Mouse (Mus musculus): ENCODE results near the gene Sun2. TPM values are rescaled to one million over a fixed set of nuclear protein-coding genes. Genes with fewer than 3 reads are reported as not detected.

Sun2 gene
- polyA plus RNA-seq, 2 experiments = 1.6 to 7.0 TPM

- Histone ChIP-seq H3K27me3 (ENCODE audit: control insufficient read depth, insufficient read depth, low read length) (no peaks in the 10 kb centered on the region), H3K27ac (no peak overlapping the region), H3K36me3 (replicated peaks; ENCODE audit: control insufficient read depth, insufficient read depth, low read depth) (peaks cover 3% of the 10 kb centered on the region; the same call in 1 of the 2 replicates), H3K4me3 (ENCODE audit: insufficient read depth in 1 of 2, low read depth in 2 of 2, low read length in 2 of 2) (no peak overlapping the region; a peak in 1 of 4 replicates), H3K9me3 (ENCODE audit: control insufficient read depth, low read length) (no peaks in the 10 kb centered on the region), H3K9ac (replicated peaks) (no peak overlapping the region), H3K4me2 (ENCODE audit: low read depth) (peak overlapping the region; percentile 98; the same call in 1 of the 2 replicates), H3K4me1 (replicated peaks; ENCODE audit: control insufficient read depth in 2 of 2, insufficient read depth in 2 of 2, low read length in 1 of 2) (peaks cover 15 to 16% of the 10 kb centered on the region in 2 experiments)
- ATAC-seq (ENCODE audit: insufficient read depth) = no peak
- 18% methylated on average over 3 of the region's 3 CpGs for WGBS (ENCODE audit: insufficient replicate concordance)
- peak in 1 of 3 experiments; percentile 37 for DNase-seq (ENCODE audit: low read depth in 3 of 3, low spot score in 3 of 3)
- TF ChIP-seq CTCF (IDR thresholded peaks at IDR 0.05; ENCODE audit: low read depth) (no peak), EP300 (IDR thresholded peaks at IDR 0.05; ENCODE audit: low read depth) (no peak)
Measured at GRCm38 (mm10) chr15:79740739-79741138, 1.6 kb downstream of the Sun2 start.

- ATAC-seq (ENCODE audit: insufficient read depth) (no peak), DNase-seq (ENCODE audit: low read depth in 3 of 3, low spot score in 3 of 3) (no peak)
- Histone ChIP-seq H3K36me3 (replicated peaks; ENCODE audit: control insufficient read depth, insufficient read depth, low read depth) (peaks cover 3% of the 10 kb centered on the region; the same call in 1 of the 2 replicates), H3K27me3 (ENCODE audit: control insufficient read depth, insufficient read depth, low read length) (no peaks in the 10 kb centered on the region), H3K27ac (no peak overlapping the region), H3K9ac (replicated peaks) (no peak overlapping the region), H3K9me3 (ENCODE audit: control insufficient read depth, low read length) (no peaks in the 10 kb centered on the region), H3K4me1 (replicated peaks; ENCODE audit: control insufficient read depth in 2 of 2, insufficient read depth in 2 of 2, low read length in 1 of 2) (no peaks in the 10 kb centered on the region), H3K4me2 (ENCODE audit: low read depth) (no peak overlapping the region), H3K4me3 (ENCODE audit: insufficient read depth in 1 of 2, low read depth in 2 of 2, low read length in 2 of 2) (no peak overlapping the region)
- 74% methylated on average over 8 of the region's 8 CpGs for WGBS (ENCODE audit: insufficient replicate concordance)
- TF ChIP-seq EP300 (IDR thresholded peaks at IDR 0.05; ENCODE audit: low read depth) (no peak), CTCF (IDR thresholded peaks at IDR 0.05; ENCODE audit: low read depth) (no peak)
Measured at GRCm38 (mm10) chr15:79734311-79734710, 8.0 kb downstream of the Sun2 start.

GRCm38 (mm10) chr15:79733640-79734039, 8.7 kb downstream of the Sun2 start:
- Histone ChIP-seq H3K9ac (replicated peaks) (no peak overlapping the region), H3K27me3 (ENCODE audit: control insufficient read depth, insufficient read depth, low read length) (no peaks in the 10 kb centered on the region), H3K27ac (no peak overlapping the region), H3K4me3 (ENCODE audit: insufficient read depth in 1 of 2, low read depth in 2 of 2, low read length in 2 of 2) (no peak overlapping the region), H3K4me2 (ENCODE audit: low read depth) (no peak overlapping the region), H3K36me3 (replicated peaks; ENCODE audit: control insufficient read depth, insufficient read depth, low read depth) (peaks cover 3% of the 10 kb centered on the region; the same call in 1 of the 2 replicates), H3K4me1 (replicated peaks; ENCODE audit: control insufficient read depth in 2 of 2, insufficient read depth in 2 of 2, low read length in 1 of 2) (no peaks in the 10 kb centered on the region), H3K9me3 (ENCODE audit: control insufficient read depth, low read length) (no peaks in the 10 kb centered on the region)
- 59% methylated on average over 4 of the region's 4 CpGs for WGBS (ENCODE audit: insufficient replicate concordance)
- TF ChIP-seq CTCF (IDR thresholded peaks at IDR 0.05; ENCODE audit: low read depth) = no peak
- no peak for TF ChIP-seq EP300 (IDR thresholded peaks at IDR 0.05; ENCODE audit: low read depth)
- ATAC-seq (ENCODE audit: insufficient read depth) (no peak), DNase-seq (ENCODE audit: low read depth in 3 of 3, low spot score in 3 of 3) (no peak)

GRCm38 (mm10) chr15:79733192-79733591, 9.1 kb downstream of the Sun2 start:
- Histone ChIP-seq H3K4me3 (ENCODE audit: insufficient read depth in 1 of 2, low read depth in 2 of 2, low read length in 2 of 2) (no peak overlapping the region), H3K4me1 (replicated peaks; ENCODE audit: control insufficient read depth in 2 of 2, insufficient read depth in 2 of 2, low read length in 1 of 2) (no peaks in the 10 kb centered on the region), H3K9ac (replicated peaks) (no peak overlapping the region), H3K27me3 (ENCODE audit: control insufficient read depth, insufficient read depth, low read length) (no peaks in the 10 kb centered on the region), H3K4me2 (ENCODE audit: low read depth) (no peak overlapping the region), H3K27ac (no peak overlapping the region), H3K9me3 (ENCODE audit: control insufficient read depth, low read length) (no peaks in the 10 kb centered on the region), H3K36me3 (replicated peaks; ENCODE audit: control insufficient read depth, insufficient read depth, low read depth) (peaks cover 3% of the 10 kb centered on the region; the same call in 1 of the 2 replicates)
- no peak for TF ChIP-seq EP300 (IDR thresholded peaks at IDR 0.05; ENCODE audit: low read depth)
- TF ChIP-seq CTCF (IDR thresholded peaks at IDR 0.05; ENCODE audit: low read depth) = no peak
- no peak for DNase-seq (ENCODE audit: low read depth in 3 of 3, low spot score in 3 of 3)
- ATAC-seq (ENCODE audit: insufficient read depth) = no peak
- 85% methylated on average over 8 of the region's 8 CpGs for WGBS (ENCODE audit: insufficient replicate concordance)

- H3K4me1 ChIP-seq (replicated peaks; ENCODE audit: control insufficient read depth in 2 of 2, insufficient read depth in 2 of 2, low read length in 1 of 2) = no peaks in the 10 kb centered on the region
- 69% methylated on average over 7 of the region's 7 CpGs for WGBS (ENCODE audit: insufficient replicate concordance)
- H3K9ac ChIP-seq (replicated peaks) = no peak overlapping the region
- DNase-seq (ENCODE audit: low read depth in 3 of 3, low spot score in 3 of 3) (no peak), ATAC-seq (ENCODE audit: insufficient read depth) (no peak)
- H3K27me3 ChIP-seq (ENCODE audit: control insufficient read depth, insufficient read depth, low read length) = no peaks in the 10 kb centered on the region
- no peak overlapping the region for H3K4me3 ChIP-seq (ENCODE audit: insufficient read depth in 1 of 2, low read depth in 2 of 2, low read length in 2 of 2)
- no peaks in the 10 kb centered on the region for H3K9me3 ChIP-seq (ENCODE audit: control insufficient read depth, low read length)
- H3K4me2 ChIP-seq (ENCODE audit: low read depth) = no peak overlapping the region
- H3K27ac ChIP-seq = no peak overlapping the region
- no peak for TF ChIP-seq EP300 (IDR thresholded peaks at IDR 0.05; ENCODE audit: low read depth)
- H3K36me3 ChIP-seq (replicated peaks; ENCODE audit: control insufficient read depth, insufficient read depth, low read depth) = no peaks in the 10 kb centered on the region; the same call in 1 of the 2 replicates
Measured at GRCm38 (mm10) chr15:79731554-79731953, 10.8 kb downstream of the Sun2 start.
